Mouse (Mus musculus): Measurements from ENCODE around the gene Idh2.

DNA sequence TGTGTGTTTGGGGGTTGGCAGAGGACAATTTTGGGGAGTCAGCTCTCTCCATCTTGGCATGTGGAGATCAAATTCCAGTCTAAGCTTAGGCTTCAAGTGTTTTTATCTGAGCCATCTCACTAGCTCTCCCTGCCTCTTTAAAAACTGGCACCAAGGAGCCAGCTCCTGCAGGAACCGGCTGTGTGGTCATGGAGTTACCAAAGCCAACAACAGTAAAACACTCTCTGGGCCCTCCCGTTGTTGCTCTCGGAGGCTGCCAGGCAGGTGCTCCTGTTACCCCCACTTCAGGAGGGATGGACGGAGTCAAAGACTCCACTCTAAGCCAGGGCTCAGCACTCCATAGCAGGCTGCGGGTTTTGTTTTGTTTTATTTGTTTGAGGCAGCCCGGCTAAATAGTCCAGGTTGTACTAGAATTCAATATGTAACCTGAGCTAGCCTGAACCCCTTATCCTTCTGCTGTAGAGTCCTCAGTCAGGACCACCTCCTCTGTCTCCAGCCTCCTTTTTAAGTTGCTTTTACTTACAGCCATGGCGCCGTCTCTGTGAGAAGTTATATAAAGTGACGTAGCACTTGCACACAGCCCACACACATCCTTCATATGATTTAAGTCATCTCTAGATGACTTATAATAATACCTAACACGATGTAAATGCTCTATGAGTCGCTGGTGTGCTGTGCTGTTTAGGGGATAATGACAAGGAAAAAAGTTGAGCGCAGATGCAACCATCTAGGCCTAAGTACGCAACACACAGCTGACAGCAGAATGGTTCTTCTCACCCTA lies 48.3 kb downstream of the Idh2 start:
- TF ChIP-seq CTCF (conservative IDR thresholded peaks at IDR 0.05; ENCODE audit: low read length) (no peak), NANOG (IDR thresholded peaks at IDR 0.05; ENCODE audit: borderline replicate concordance, low read length) (no peak)
